Mouse (Mus musculus) left cerebral cortex, postnatal 25 days (tissue): ENCODE results near the gene Nup85. TPM values are rescaled to one million over a fixed set of nuclear protein-coding genes. Genes with fewer than 3 reads are reported as not detected.

ENCODE experiments used
- DNase-seq, 2 experiments: peaks; one replicate each; pipeline ENCODE4 v3.0.0; 2022; ENCODE audit warnings: low spot score in 2 of 2, mixed read lengths in 1 of 2
- intact Hi-C: fragments of 180-260 bp; cut with DNase I; formaldehyde crosslinking; loops from one replicate; pipeline ENCODE4 v1.15.1; 2025
- total RNA-seq, 2 experiments: library from RNA; stranded (reverse); gene quantifications; 2 replicates each; pipeline ENCODE4 v1.2.3; 2021

Gene Nup85
- total RNA-seq, 2 experiments from 2014 or later, result 45.7 to 49.1 TPM

DNA sequence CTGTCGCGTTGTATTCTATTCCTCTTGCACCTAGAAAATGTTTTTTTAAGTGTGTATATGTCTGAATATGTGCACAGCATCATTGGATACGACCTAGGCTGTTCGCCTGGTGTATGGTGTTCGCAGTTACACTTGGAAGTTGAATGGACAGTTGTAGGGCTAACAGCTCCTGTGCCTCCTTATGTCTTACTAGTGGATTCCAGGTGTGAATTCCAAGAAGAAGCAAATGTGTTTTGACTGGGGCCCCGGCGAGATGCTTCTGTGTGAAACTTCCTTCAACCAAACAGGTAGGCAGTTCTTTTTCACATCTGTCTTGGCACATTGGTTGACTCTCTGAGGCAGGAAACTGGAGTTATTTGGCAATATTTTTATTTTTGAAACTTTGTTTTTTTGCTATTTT, 727 bp downstream of the Nup85 start:
- DNase-seq, result no peak
- intact Hi-C loops, result no loop called here

DNA sequence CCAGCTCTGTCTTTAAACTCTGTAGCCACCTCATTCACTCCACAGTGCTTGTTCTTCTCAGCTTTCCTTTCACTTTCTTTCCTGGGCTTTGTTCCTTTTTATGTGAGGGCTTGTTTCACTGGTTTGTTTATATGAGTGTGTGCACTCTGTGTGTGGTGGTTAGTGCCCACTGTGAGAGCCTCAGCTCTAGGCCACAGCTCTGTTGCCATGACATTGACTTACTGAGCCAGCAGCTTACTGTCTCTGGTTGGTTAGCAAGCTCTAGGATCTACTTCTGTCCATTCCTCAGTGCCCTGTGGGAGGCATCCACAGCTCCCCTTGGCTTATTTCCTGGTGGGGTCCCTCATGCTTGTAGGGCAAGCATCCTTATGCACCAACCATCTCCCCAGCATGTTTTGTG, 14.8 kb downstream of the Nup85 start:
- no peak for DNase-seq
- intact Hi-C loops, result no loop called here

- intact Hi-C loops, result no loop called here
- DNase-seq, result no peak
Observed at GRCm38 (mm10) chr11:115582913-115583606, 18.8 kb downstream of the Nup85 start.

GRCm38 (mm10) chr11:115584376-115585073, 20.3 kb downstream of the Nup85 start:
- intact Hi-C loops, result no loop called here
- DNase-seq, result no peak

DNA sequence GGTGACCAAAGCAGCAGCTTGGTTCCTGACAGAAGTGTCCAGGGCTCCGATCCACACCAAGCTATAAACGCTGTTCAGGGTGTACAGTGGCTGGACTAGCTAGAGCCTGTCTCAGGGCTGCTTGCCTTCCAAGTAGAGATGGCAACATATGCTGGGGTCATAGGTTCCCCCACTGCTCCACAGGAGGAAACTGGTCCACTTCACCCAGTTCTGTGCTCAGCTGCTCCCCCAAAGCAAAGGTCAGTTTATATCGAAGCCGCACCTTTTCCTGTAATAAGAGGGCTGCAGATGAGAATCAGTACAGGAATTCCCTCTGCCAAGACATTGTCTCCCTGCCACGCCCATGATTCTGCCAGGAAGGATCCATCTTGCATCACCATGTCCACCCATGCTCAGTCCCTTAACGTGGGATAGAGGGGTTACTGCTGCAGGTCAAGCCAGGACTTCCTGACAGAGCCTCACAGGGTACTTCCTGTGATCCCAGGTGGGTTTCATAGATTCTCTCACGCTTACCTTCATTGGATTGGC, 21.4 kb downstream of the Nup85 start:
- intact Hi-C loops, result no loop called here
- no peak for DNase-seq

DNA sequence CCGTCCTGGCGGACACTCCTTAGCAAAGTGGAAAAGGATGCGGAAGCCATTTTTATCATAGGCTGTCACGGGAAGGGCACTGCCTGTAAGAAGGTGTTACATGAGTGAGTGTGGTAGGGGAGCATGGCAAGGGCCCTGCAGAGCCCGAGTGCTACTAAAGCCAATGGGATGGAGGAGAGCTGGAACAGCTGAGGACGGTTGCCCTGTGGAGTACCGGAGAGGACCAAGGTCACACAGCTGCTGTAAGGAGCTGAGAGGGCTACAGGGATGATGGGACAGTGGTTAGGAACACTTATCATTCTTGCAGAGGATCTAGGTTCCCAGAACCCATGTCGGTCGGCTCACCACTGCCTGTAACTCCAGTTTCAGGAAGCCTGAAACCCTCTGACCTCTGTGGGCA, 22.2 kb downstream of the Nup85 start:
- intact Hi-C loops, result no loop called here

DNA sequence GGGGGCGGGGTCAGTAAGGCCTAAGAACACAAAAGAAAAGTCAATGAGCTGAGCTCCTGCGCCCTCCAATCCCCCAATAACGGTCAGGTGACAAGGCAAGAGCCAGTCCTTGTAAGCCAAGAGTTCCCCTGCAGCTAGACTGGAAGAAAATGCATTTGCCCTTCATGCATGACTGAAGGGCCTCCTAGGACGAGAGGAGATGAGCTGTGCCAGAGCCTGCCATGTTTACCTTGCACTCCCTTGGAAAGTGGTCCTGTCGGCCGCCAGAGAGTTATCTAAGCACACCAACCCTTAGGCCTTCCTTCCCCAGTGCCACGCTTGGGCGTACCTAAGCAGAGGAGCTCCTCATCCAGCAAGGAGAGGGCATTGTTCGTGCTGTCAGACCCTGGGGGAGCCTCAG, 23.8 kb downstream of the Nup85 start:
- intact Hi-C loops, result no loop called here
- no peak for DNase-seq

More for the DNA sequence above, 22.2 kb downstream of the Nup85 start:
- no peak for DNase-seq

DNA sequence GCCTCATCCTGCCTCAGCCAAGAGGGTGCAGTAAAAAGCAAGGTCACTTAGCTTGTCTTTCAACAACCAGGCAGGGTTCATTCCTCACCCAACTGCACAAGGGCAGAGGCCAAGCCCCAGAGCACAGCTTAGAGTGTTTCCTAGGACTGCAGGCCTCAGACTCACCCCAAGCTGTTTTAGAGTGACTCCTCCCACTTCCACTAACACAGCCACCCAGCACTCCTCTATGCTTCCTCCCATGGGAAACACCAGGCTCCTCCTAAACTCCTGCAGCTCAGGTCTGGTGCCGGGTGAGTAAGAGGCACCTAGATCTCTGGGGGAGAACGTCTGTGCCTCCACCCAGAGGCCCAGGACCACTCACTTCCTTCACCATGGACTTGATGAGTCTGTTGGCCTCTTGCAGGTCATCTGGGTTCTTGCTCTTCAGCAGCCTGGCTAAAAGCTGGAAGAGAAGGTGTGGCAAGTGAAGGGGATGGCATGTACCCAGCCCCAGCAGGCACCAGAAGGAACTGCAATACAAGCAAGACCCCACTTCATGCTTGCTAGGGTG, 26.4 kb downstream of the Nup85 start:
- intact Hi-C loops, result loop anchor here (2.0 kb wide), 1 partner anchor 18 kb away; no protein-coding TSS in a partner anchor
- DNase-seq, result no peak

DNA sequence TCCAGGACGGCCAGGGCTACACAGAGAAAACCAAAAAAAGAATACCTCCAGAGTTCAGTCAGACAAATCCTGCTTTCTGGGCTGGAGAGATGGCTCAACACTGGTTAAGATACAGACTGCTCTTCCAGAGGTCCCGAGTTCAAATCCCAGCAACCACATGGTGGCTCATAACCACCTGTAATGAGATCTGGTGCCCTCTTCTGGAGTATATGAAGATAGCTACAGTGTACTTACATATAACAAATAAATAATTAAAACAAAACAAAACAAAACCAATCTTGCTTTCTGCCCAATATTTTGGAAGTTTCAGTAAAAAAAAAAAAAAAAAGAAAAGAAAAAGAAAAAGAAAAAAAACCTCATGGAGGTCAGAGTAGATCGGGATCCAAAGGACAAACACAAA, 31.0 kb downstream of the Nup85 start:
- intact Hi-C loops, result no loop called here
- DNase-seq, result no peak

- intact Hi-C loops, result no loop called here
- DNase-seq, result no peak
Observed at GRCm38 (mm10) chr11:115598309-115598708, 34.1 kb downstream of the Nup85 start.

DNA sequence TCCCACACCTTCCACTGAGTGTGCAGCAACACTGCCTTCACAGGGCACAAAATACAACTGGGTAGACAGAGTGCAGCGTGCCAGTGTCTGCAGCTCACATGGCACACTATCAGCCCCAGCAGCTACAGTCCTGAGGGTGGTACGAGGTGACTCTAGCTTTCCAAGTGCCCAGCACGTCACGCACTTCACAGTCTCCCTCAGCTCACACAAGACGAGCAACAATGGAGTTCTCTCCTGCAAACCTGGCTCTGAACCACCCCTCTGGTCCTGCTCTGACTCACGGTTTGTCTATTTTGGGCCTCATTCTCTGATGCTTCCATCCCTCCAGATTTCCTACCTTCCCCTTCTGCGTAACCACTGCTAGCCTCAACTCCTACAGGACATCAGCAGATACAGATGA, 35.5 kb downstream of the Nup85 start:
- intact Hi-C loops, result no loop called here
- peak in 1 of 2 experiments; percentile 86 for DNase-seq

GRCm38 (mm10) chr11:115600743-115601142, 36.5 kb downstream of the Nup85 start:
- no peak for DNase-seq
- intact Hi-C loops, result no loop called here

DNA sequence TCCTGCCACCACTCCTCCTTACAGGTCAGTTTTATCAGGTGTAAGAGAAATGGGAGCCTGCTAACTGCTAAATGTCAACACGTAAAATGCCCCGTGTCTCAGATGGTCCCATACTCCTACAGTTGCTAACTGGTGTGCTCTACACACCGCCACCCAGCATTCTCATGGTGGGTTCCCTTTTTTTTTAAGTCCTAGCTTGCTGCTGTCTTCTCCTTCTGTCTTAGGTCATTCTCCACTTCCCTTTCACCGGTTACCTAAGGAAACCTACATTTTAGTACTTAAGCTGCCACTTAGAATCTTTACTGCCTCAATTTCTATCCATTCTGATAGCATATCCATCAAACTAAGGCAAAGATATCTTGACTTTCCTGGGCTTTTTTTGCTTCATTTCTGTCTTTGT, 36.9 kb downstream of the Nup85 start:
- no peak for DNase-seq
- intact Hi-C loops, result no loop called here

DNA sequence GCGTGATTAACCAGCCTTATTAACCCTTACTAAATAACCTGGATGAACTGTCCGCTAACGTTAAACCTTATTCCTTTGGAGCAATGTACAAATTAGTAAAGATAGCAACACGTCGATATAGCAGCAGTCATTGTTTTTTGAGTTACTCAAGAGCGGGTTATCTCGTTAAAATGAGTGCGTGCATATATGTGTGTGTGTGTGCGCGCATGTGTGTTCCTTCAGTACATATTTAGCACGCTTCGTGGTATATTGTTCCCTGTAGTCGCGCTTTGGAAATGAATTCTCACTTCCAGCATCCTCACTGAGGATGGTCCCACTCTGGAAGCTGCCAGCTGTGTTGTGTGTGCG, 38.9 kb downstream of the Nup85 start:
- intact Hi-C loops, result no loop called here
- DNase-seq, result peak in 1 of 2 experiments; percentile 30

DNA sequence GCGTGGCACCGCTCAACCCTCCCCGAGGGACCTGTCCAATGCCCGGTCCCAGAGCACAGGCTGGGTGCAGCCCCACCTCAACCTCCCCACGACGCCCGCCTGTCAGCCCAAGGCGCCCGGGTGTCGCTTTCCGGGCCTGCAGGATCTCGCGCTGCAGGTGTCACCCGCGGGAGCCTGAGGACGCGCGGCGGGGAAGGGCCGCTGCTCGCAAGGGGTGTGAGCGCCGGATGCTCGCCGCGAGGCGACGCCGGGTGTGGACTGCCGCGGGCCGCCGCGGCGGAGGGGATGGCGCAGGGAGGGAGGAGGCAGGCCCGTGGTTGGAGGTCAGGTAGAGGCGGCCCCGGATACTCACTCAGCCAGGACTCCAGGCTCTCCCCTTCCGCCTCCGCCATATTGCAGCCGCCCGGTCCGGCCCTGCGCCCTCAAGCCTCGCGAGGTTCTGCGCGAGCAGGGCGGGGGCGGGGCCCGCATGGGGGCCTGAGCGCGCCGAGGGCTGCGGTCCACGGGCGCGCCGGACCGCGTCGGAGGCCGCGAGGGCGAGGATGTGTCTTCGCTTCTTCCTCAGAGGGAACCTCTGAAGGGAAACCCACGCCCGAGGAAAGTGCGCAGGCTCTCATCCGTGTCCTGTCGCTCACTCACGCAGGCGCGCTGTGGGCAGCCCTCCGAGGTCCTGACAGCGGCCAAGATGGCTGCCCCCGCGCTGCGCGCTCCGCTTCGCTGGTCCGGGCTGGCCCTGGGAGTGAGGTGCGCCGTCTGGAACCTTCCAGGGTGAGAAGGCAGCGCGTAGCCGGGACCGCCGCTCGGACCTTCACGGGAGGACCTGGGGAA, 39.5 kb downstream of the Nup85 start, which contains the start of the genes Mrps7 and Gga3:
Gene Mrps7, plus strand, starts transcription at position 450 of the 828 bp plus-strand sequence.
Gene Gga3, minus strand, starts transcription at position 576 of the 828 bp plus-strand sequence.
- intact Hi-C loops, result no loop called here
- DNase-seq, result peak; percentile 88 to 93

GRCm38 (mm10) chr11:115604304-115604696, 40.1 kb downstream of the Nup85 start:
- intact Hi-C loops, result no loop called here
- DNase-seq, result no peak

GRCm38 (mm10) chr11:115606733-115607132, 42.5 kb downstream of the Nup85 start:
- no peak for DNase-seq
- intact Hi-C loops, result no loop called here

GRCm38 (mm10) chr11:115608421-115609399, 44.5 kb downstream of the Nup85 start:
- intact Hi-C loops, result no loop called here
- peak in 1 of 2 experiments; percentile 35 for DNase-seq

GRCm38 (mm10) chr11:115609576-115609975, 45.3 kb downstream of the Nup85 start:
- intact Hi-C loops, result no loop called here
- no peak for DNase-seq
